Mouse (Mus musculus) testis, adult 2 months (tissue): ENCODE results near the gene Pgpep1. TPM values are rescaled to one million over a fixed set of nuclear protein-coding genes. Genes with fewer than 3 reads are reported as not detected.

ENCODE experiments used
- H3K27ac ChIP-seq: fragments of 200-500 bp; 2 replicates; pipeline ENCODE4 v1.5.1; 2012; ENCODE audit warnings: low read depth, low read length; ENCODE audit not compliant: control insufficient read depth, insufficient read depth
- H3K27me3 ChIP-seq: fragments of 200-500 bp; 2 replicates; pipeline ENCODE4 v1.6.1; 2012; ENCODE audit warnings: mild to moderate bottlenecking, low read length, moderate library complexity; ENCODE audit not compliant: control insufficient read depth, insufficient read depth
- H3K36me3 ChIP-seq: fragments of 200-500 bp; 2 replicates; pipeline ENCODE4 v1.6.1; 2012; ENCODE audit warnings: mild to moderate bottlenecking, low read length; ENCODE audit not compliant: control insufficient read depth, insufficient read depth
- H3K4me1 ChIP-seq: fragments of 200-500 bp; 2 replicates; pipeline ENCODE4 v1.6.1; 2012; ENCODE audit warnings: low read length; ENCODE audit not compliant: control insufficient read depth, insufficient read depth
- H3K4me3 ChIP-seq: fragments of 200-500 bp; 2 replicates; pipeline ENCODE4 v1.5.1; 2012; ENCODE audit warnings: low read depth, mild to moderate bottlenecking, low read length, moderate library complexity, mixed read lengths; ENCODE audit not compliant: control insufficient read depth
- CTCF ChIP-seq: fragments of 200-500 bp; IDR thresholded peaks from 2 replicates; pipeline ENCODE4 v1.5.1; 2012; ENCODE audit warnings: low read depth, mild to moderate bottlenecking, inconsistent platforms, low read length, moderate library complexity; ENCODE audit not compliant: control insufficient read depth, insufficient read depth, insufficient replicate concordance
- POLR2A ChIP-seq: fragments of 200-500 bp; IDR thresholded peaks from 2 replicates; pipeline ENCODE4 v1.6.1; 2012; ENCODE audit warnings: low read depth, mild to moderate bottlenecking, inconsistent platforms, low read length, moderate library complexity; ENCODE audit not compliant: control insufficient read depth
- polyA plus RNA-seq: library from polyadenylated mRNA; depleted of rRNA; stranded (reverse); fragments of >200 nt; gene quantifications from 2 replicates; pipeline ENCODE4 v1.2.3, GENCODE M21; 2012; rRNA removed

Pgpep1 gene
- polyA plus RNA-seq, 1 experiment = 3.7 TPM

- no peak overlapping the region for H3K27ac ChIP-seq
- no peaks in the 10 kb centered on the region for H3K36me3 ChIP-seq
- peaks cover 80% of the 10 kb centered on the region for H3K4me1 ChIP-seq
- H3K27me3 ChIP-seq = no peaks in the 10 kb centered on the region
- TF ChIP-seq CTCF (no peak), POLR2A (no peak)
- no peak overlapping the region; the same call in 1 of the 2 replicates for H3K4me3 ChIP-seq
Observed at GRCm38 (mm10) chr8:70596775-70597416, 63.3 kb downstream of the Pgpep1 start.

Other genes starting within 250 kb of the Pgpep1 start
- gene Crtc1, start 220.8 kb downstream of the Pgpep1 start, polyA plus RNA-seq = 11.3 and 12.3 TPM in 2 replicates
- 3.6 and 4.8 TPM in 2 replicates for gene Klhl26, start 183.4 kb downstream of the Pgpep1 start, polyA plus RNA-seq
- 62.6 and 62.9 TPM in 2 replicates for gene Tmem59l, start 173.0 kb downstream of the Pgpep1 start, polyA plus RNA-seq
- gene Crlf1, start 167.2 kb downstream of the Pgpep1 start, polyA plus RNA-seq = 126 and 137 TPM in 2 replicates
- gene Rex1bd, start 153.6 kb downstream of the Pgpep1 start, polyA plus RNA-seq = 23.9 and 26.9 TPM in 2 replicates
- gene Uba52, start 149.6 kb downstream of the Pgpep1 start, polyA plus RNA-seq = 768 and 853 TPM in 2 replicates
- gene Fkbp8, start 132.7 kb downstream of the Pgpep1 start, polyA plus RNA-seq = 179 and 198 TPM in 2 replicates
- gene Kxd1, start 132.4 kb downstream of the Pgpep1 start, polyA plus RNA-seq = 77.9 and 84.7 TPM in 2 replicates
- gene Ell, start 120.9 kb downstream of the Pgpep1 start, polyA plus RNA-seq = 42.5 and 43.8 TPM in 2 replicates
- 561 and 588 TPM in 2 replicates for gene Isyna1, start 66.0 kb downstream of the Pgpep1 start, polyA plus RNA-seq
- 35.6 and 38.9 TPM in 2 replicates for gene Ssbp4, start 51.5 kb downstream of the Pgpep1 start, polyA plus RNA-seq
- gene Lrrc25, start 44.2 kb downstream of the Pgpep1 start, polyA plus RNA-seq = 1.4 TPM in 2 replicates
- 1.3 and 1.4 TPM in 2 replicates for gene Gdf15, start 27.9 kb downstream of the Pgpep1 start, polyA plus RNA-seq
- gene Lsm4, start 12.9 kb upstream of the Pgpep1 start, polyA plus RNA-seq = 148 and 168 TPM in 2 replicates
- 79.2 and 105 TPM in 2 replicates for gene Jund, start 38.6 kb upstream of the Pgpep1 start, polyA plus RNA-seq
- 286 and 302 TPM in 2 replicates for gene Iqcn, start 43.1 kb upstream of the Pgpep1 start, polyA plus RNA-seq
- 0.86 and 0.91 TPM in 2 replicates for gene Gm3336, start 58.2 kb upstream of the Pgpep1 start, polyA plus RNA-seq
- gene Pde4c, start 63.3 kb upstream of the Pgpep1 start, polyA plus RNA-seq = 1.1 TPM in 2 replicates
- gene Rab3a, start 94.3 kb upstream of the Pgpep1 start, polyA plus RNA-seq = 7.9 and 8.2 TPM in 2 replicates
- 13.5 and 14.4 TPM in 2 replicates for gene Mpv17l2, start 100.6 kb upstream of the Pgpep1 start, polyA plus RNA-seq
- gene Pik3r2, start 116.3 kb upstream of the Pgpep1 start, polyA plus RNA-seq = 25.1 and 30.8 TPM in 2 replicates
- 11.0 and 13.1 TPM in 2 replicates for gene Mast3, start 144.7 kb upstream of the Pgpep1 start, polyA plus RNA-seq
- 0.25 and 0.40 TPM in 2 replicates for gene Il12rb1, start 148.1 kb upstream of the Pgpep1 start, polyA plus RNA-seq
- gene Arrdc2, start 179.3 kb upstream of the Pgpep1 start, polyA plus RNA-seq = 17.1 and 19.4 TPM in 2 replicates
- 0.72 and 1.5 TPM in 2 replicates for gene Kcnn1, start 202.9 kb upstream of the Pgpep1 start, polyA plus RNA-seq
- gene Ccdc124, start 213.5 kb upstream of the Pgpep1 start, polyA plus RNA-seq = 51.3 and 65.9 TPM in 2 replicates
- gene Slc5a5, start 232.4 kb upstream of the Pgpep1 start, polyA plus RNA-seq = 1.3 and 1.5 TPM in 2 replicates
- gene Rpl18a, start 237.0 kb upstream of the Pgpep1 start, polyA plus RNA-seq = 1,162 and 1,446 TPM in 2 replicates
- 18.3 and 18.5 TPM in 2 replicates for gene Map1s, start 245.5 kb upstream of the Pgpep1 start, polyA plus RNA-seq